8 mouse cellular contexts compared by ENCODE assay signal in the genomic region with DNA sequence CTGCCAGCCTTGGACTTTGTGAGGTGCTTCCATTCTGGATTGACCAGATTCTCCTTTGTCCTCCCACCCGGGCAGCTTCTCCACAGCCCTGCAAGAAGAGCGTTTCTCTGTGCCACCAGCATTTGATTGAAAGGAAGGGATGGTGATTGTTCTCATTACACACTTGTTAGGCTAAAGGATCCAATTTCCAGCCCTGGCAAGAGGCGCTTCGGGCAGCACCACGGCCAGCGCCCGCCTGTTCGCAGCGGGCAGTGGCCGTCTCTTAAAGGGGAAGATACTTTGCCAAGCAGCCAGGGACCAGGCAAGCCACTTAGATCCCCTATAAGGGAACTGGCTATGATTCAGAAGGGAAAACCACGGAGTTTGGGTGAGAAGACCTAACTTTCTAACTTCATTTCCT. TPM values are rescaled to one million over a fixed set of nuclear protein-coding genes. Genes with fewer than 3 reads are reported as not detected.
A peak's percentile ranks its signal among the peaks of the same experiment; 100 is the strongest.
DNase-seq lines count a peak whose midpoint lies in the region; ATAC-seq lines count a peak whose summit lies in the region.

No protein-coding gene starts in this region.

- intact Hi-C loops in heart, postnatal 10 days (cut with DNase I) = no loop called here

- no peaks in the 10 kb centered on the region for H3K36me3 ChIP-seq in embryonic facial prominence, embryonic 12.5 days

- no peak for ATAC-seq in embryonic facial prominence, embryonic 12.5 days (ENCODE audit: insufficient number of reproducible peaks, insufficient read depth, low FRiP score, low TSS enrichment)

- no peak overlapping the region for H3K9ac ChIP-seq in embryonic facial prominence, embryonic 12.5 days

- H3K4me1 ChIP-seq in embryonic facial prominence, embryonic 12.5 days = peaks cover 15% of the 10 kb centered on the region

- no peaks in the 10 kb centered on the region for H3K9me3 ChIP-seq in embryonic facial prominence, embryonic 12.5 days

- H3K27ac ChIP-seq in embryonic facial prominence, embryonic 12.5 days = no peak overlapping the region

- WGBS in embryonic facial prominence, embryonic 12.5 days = under 1% methylated on average over 11 of the region's 11 CpGs

- DNase-seq in adrenal gland, adult (ENCODE audit: inconsistent age in 2 of 2, low spot score in 1 of 2) = peak; percentile 47 to 80
- DNase-seq in adrenal gland, adult 8-10 months = no peak
- DNase-seq in adrenal gland, postnatal 36 days = peak; percentile 70 to 82
- DNase-seq in heart, postnatal 10 days = peak; percentile 70 to 77
- peak; percentile 82 to 84 for DNase-seq in kidney, postnatal 4 days
- peak; percentile 66 for DNase-seq in neural tube, embryonic 10.5 days (ENCODE audit: extremely low spot score, low spot score)
- no peak for DNase-seq in c-Kit-positive CD71-positive TER-119-positive erythroid progenitor cells, embryonic 14.5 days (ENCODE audit: low spot score)

- H3K27me3 ChIP-seq in embryonic facial prominence, embryonic 12.5 days = peaks cover 64% of the 10 kb centered on the region

- peak overlapping the region; percentile 48 for H3K4me2 ChIP-seq in embryonic facial prominence, embryonic 12.5 days (replicated peaks)

- H3K4me3 ChIP-seq in embryonic facial prominence, embryonic 12.5 days = peak overlapping the region; percentile 31; the same call in 1 of the 2 replicates

RNA-seq across cellular contexts. Expression of a gene that starts 3.3 kb away (rescaled TPM):
- 1 to 10 TPM in 2 of 4 experiments, under 1 TPM in 2; 0.17 to 4.4 (median 0.80) TPM for total RNA-seq in adrenal gland, adult 8-10 months (2022)
- total RNA-seq in adrenal gland, postnatal 36 days (2021) = 1 to 10 TPM in 1 of 2 experiments, under 1 TPM in 1; 0.83 to 3.7 TPM
- polyA plus RNA-seq in embryonic facial prominence, embryonic 12.5 days (2016; fragmentation: Nextera tagmentation; extraction: Ambion mirVana) = 53.1 and 82.4 TPM in 2 replicates
- 100 to 1,000 TPM; 224 to 226 TPM for total RNA-seq in heart, postnatal 10 days (2021)

RNA-seq across cellular contexts. Expression of a gene that starts 31.3 kb away (rescaled TPM):
- 1 to 10 TPM; 2.2 to 3.3 (median 2.3) TPM for total RNA-seq in adrenal gland, adult 8-10 months (2022)
- 1 to 10 TPM; 2.4 TPM for total RNA-seq in adrenal gland, postnatal 36 days (2021)
- 7.1 and 7.4 TPM in 2 replicates for polyA plus RNA-seq in embryonic facial prominence, embryonic 12.5 days (2016; fragmentation: Nextera tagmentation; extraction: Ambion mirVana)
- 1 to 10 TPM; 3.1 to 3.2 TPM for total RNA-seq in heart, postnatal 10 days (2021)

RNA-seq across cellular contexts. Expression of a gene that starts 57.8 kb away (rescaled TPM):
- total RNA-seq in adrenal gland, adult 8-10 months (2022) = 10 to 100 TPM; 22.9 to 27.7 (median 23.7) TPM
- total RNA-seq in adrenal gland, postnatal 36 days (2021) = 10 to 100 TPM; 20.5 to 21.0 TPM
- 45.3 and 52.0 TPM in 2 replicates for polyA plus RNA-seq in embryonic facial prominence, embryonic 12.5 days (2016; fragmentation: Nextera tagmentation; extraction: Ambion mirVana)
- 10 to 100 TPM; 14.5 to 14.6 TPM for total RNA-seq in heart, postnatal 10 days (2021)

Comparison
In these comparisons a context has a peak if more than half of its experiments do, and no peak if none do; other contexts are left out.
1. DNase-seq: peak in adrenal gland, adult (2 of 2), adrenal gland, postnatal 36 days (2 of 2), heart, postnatal 10 days (2 of 2), kidney, postnatal 4 days (2 of 2) and neural tube, embryonic 10.5 days (single experiment); none in adrenal gland, adult 8-10 months (single experiment) and c-Kit-positive CD71-positive TER-119-positive erythroid progenitor cells, embryonic 14.5 days (single experiment).
2. RNA of a gene that starts 3.3 kb away (total RNA-seq): 224 to 226 TPM in heart, postnatal 10 days; 0.83 to 3.7 TPM in adrenal gland, postnatal 36 days and 0.17 to 4.4 TPM in adrenal gland, adult 8-10 months; every median in the first group is over 10 times any median in the second.